Mouse (Mus musculus) small intestine, adult 2 months (tissue): ENCODE measurements around the gene Nav2.

Source experiments
- CTCF ChIP-seq: fragments of 200-500 bp; IDR thresholded peaks from 2 replicates; pipeline ENCODE4 v1.5.1; 2012; ENCODE audit warnings: low read depth, mild to moderate bottlenecking, control low read depth, inconsistent platforms, low read length, moderate library complexity, mixed read lengths; ENCODE audit not compliant: insufficient replicate concordance, insufficient read length; ENCODE audit errors: extremely low read depth
- POLR2A ChIP-seq: fragments of 200-500 bp; IDR thresholded peaks from 2 replicates; pipeline ENCODE4 v1.6.1; 2012; ENCODE audit warnings: low read depth, mild to moderate bottlenecking, control low read depth, inconsistent platforms, low read length, moderate library complexity

DNA sequence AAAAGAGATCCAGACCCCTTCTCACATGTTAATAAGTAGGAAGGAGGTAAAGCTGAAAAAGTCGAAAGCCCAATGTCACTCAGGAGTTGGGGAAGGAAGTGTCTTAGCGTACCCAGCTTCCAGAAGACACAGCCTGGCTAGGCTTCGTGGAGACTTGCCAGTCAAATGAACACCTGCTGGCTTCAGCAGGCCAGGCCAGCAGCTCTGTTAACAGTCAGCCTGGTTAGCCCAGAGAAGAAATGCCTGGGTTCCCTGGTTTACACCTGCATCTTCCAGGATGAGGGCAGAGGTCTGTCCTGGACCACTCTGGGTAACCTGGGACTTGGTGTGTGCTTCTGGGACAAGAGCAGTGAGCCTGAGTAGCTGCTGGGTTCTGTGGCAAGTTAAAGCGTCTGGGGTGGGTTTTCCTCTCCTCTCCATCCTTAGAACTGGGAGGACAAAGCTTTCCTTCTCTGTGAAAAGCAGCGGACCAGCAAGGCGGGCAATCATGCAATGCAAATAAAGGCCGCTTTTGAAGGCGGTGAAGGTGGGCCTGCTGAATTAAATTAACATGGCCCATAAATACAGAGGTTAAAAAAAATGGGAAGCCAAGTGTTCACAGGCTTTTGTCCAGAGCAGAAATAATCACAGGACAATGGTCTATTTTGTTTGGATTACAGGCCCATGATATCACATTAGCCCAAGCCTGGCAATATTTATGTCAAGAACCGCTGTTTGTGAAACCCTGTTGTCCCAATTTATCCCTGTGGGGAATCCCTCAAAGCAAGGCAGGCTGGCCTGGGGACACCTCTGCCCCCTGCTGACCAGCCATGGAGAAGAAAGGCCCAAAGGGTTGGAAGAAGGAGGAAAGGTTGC is 157.3 kb downstream of the Nav2 start:
- TF ChIP-seq POLR2A (no peak), CTCF (peak; percentile 19; the same call in 1 of the 2 replicates)
